Mouse (Mus musculus) kidney, embryonic 14.5 days (tissue): ENCODE results near the gene Stau1. TPM values are rescaled to one million over a fixed set of nuclear protein-coding genes. Genes with fewer than 3 reads are reported as not detected.

Experiments
- ATAC-seq: fragments of 200-750 bp; cut with Nextera tagmentation; 2 replicates; pipeline ENCODE4 v1.8.0; 2017; ENCODE audit warnings: moderate number of reproducible peaks, mild to moderate bottlenecking, moderate TSS enrichment, moderate library complexity; ENCODE audit not compliant: low FRiP score, low TSS enrichment
- H3K27ac ChIP-seq: fragments of 300-500 bp; sonication (generic); 2 replicates; pipeline ENCODE4 v1.5.1; 2014; ENCODE audit warnings: low read depth, mild to moderate bottlenecking, low read length, moderate library complexity, mixed read lengths
- H3K27me3 ChIP-seq: fragments of 300-500 bp; sonication (generic); 2 replicates; pipeline ENCODE4 v1.6.1; 2014; ENCODE audit warnings: mild to moderate bottlenecking, low read length; ENCODE audit not compliant: control insufficient read depth, insufficient read depth
- H3K36me3 ChIP-seq: fragments of 300-500 bp; sonication (generic); 2 replicates; pipeline ENCODE4 v1.6.1; 2014; ENCODE audit warnings: low read length, mixed read lengths; ENCODE audit not compliant: control insufficient read depth, insufficient read depth
- H3K4me1 ChIP-seq: fragments of 300-500 bp; sonication (generic); 2 replicates; pipeline ENCODE4 v1.6.1; 2014; ENCODE audit warnings: low read length, mixed read lengths; ENCODE audit not compliant: control insufficient read depth, insufficient read depth
- H3K4me2 ChIP-seq: fragments of 300-500 bp; sonication (generic); replicated peaks from 2 replicates; pipeline ENCODE4 v1.6.1; 2014; ENCODE audit warnings: low read depth, mild to moderate bottlenecking, low read length
- H3K4me3 ChIP-seq: fragments of 300-500 bp; sonication (generic); 2 replicates; pipeline ENCODE4 v1.5.1; 2014; ENCODE audit warnings: mild to moderate bottlenecking, low read length
- H3K9ac ChIP-seq: fragments of 300-500 bp; sonication (generic); 2 replicates; pipeline ENCODE4 v1.6.1; 2014; ENCODE audit warnings: low read depth, mild to moderate bottlenecking, low read length, moderate library complexity
- H3K9me3 ChIP-seq: fragments of 300-500 bp; sonication (generic); 2 replicates; pipeline ENCODE4 v1.6.1; 2016; ENCODE audit warnings: low read length; ENCODE audit not compliant: control insufficient read depth
- WGBS: fragments of 180-500 bp; shearing (Covaris S2); extraction: QIAGEN DNeasy Blood & Tissue Kit; methylation state at CpG from one replicate; pipeline ENCODE4 v1.1.7; 2014; 5-methylcytosine and 5-hydroxymethylcytosine counted together
- polyA plus RNA-seq: library from polyadenylated mRNA; unstranded; fragments of >200 nt; fragmentation: Nextera tagmentation; extraction: Ambion mirVana; gene quantifications from 2 replicates; pipeline ENCODE4 v1.2.1, GENCODE M21; 2014

Stau1 gene
- polyA plus RNA-seq, 1 experiment from 2014 or later = 81.7 TPM

GRCm38 (mm10) chr2:166945456-166945855 lies 50.6 kb downstream of the Stau1 start:
- ATAC-seq = peak; percentile 52; the same call in 1 of the 2 replicates
- 57% methylated on average over 4 of the region's 4 CpGs for WGBS
- H3K4me1 ChIP-seq = no peaks in the 10 kb centered on the region
- H3K4me2 ChIP-seq = no peak overlapping the region
- peaks cover 98% of the 10 kb centered on the region for H3K36me3 ChIP-seq
- H3K4me3 ChIP-seq = no peak overlapping the region
- H3K9ac ChIP-seq = no peak overlapping the region
- no peaks in the 10 kb centered on the region for H3K27me3 ChIP-seq
- no peaks in the 10 kb centered on the region for H3K9me3 ChIP-seq
- no peak overlapping the region for H3K27ac ChIP-seq

- whole genome bisulfite sequencing = 68% methylated on average over 1 of the region's 1 CpGs
- no peak overlapping the region for H3K9ac ChIP-seq
- no peaks in the 10 kb centered on the region for H3K27me3 ChIP-seq
- H3K4me2 ChIP-seq = no peak overlapping the region
- H3K36me3 ChIP-seq = peaks cover 94% of the 10 kb centered on the region
- no peaks in the 10 kb centered on the region for H3K9me3 ChIP-seq
- H3K4me1 ChIP-seq = no peaks in the 10 kb centered on the region
- H3K27ac ChIP-seq = no peak overlapping the region
- no peak for ATAC-seq
- no peak overlapping the region for H3K4me3 ChIP-seq
These were observed 51.8 kb downstream of the Stau1 start for GRCm38 (mm10) chr2:166944346-166944745.

GRCm38 (mm10) chr2:166943146-166943545 lies 53.0 kb downstream of the Stau1 start:
- no peaks in the 10 kb centered on the region for H3K27me3 ChIP-seq
- H3K4me2 ChIP-seq = no peak overlapping the region
- ATAC-seq = no peak
- H3K36me3 ChIP-seq = peaks cover 94% of the 10 kb centered on the region
- no peaks in the 10 kb centered on the region for H3K9me3 ChIP-seq
- 85% methylated on average over 2 of the region's 2 CpGs for WGBS
- H3K4me1 ChIP-seq = no peaks in the 10 kb centered on the region
- H3K9ac ChIP-seq = no peak overlapping the region
- H3K4me3 ChIP-seq = no peak overlapping the region
- H3K27ac ChIP-seq = no peak overlapping the region

GRCm38 (mm10) chr2:166936166-166936565 lies 59.9 kb downstream of the Stau1 start:
- H3K4me3 ChIP-seq = no peak overlapping the region
- no peak overlapping the region for H3K9ac ChIP-seq
- ATAC-seq = no peak
- WGBS = 93% methylated on average over 2 of the region's 2 CpGs
- H3K27me3 ChIP-seq = no peaks in the 10 kb centered on the region
- no peaks in the 10 kb centered on the region for H3K9me3 ChIP-seq
- peaks cover 90% of the 10 kb centered on the region for H3K36me3 ChIP-seq
- H3K4me2 ChIP-seq = no peak overlapping the region
- no peaks in the 10 kb centered on the region for H3K4me1 ChIP-seq
- no peak overlapping the region for H3K27ac ChIP-seq

- H3K9me3 ChIP-seq = no peaks in the 10 kb centered on the region
- ATAC-seq = no peak
- no peak overlapping the region for H3K9ac ChIP-seq
- no peak overlapping the region for H3K27ac ChIP-seq
- H3K36me3 ChIP-seq = peaks cover 90% of the 10 kb centered on the region
- H3K4me3 ChIP-seq = no peak overlapping the region
- H3K27me3 ChIP-seq = no peaks in the 10 kb centered on the region
- no peaks in the 10 kb centered on the region for H3K4me1 ChIP-seq
- 87% methylated on average over 7 of the region's 7 CpGs for WGBS
- H3K4me2 ChIP-seq = no peak overlapping the region
These were observed 60.5 kb downstream of the Stau1 start for GRCm38 (mm10) chr2:166935582-166935981.

GRCm38 (mm10) chr2:166934416-166934815 lies 61.7 kb downstream of the Stau1 start:
- Histone ChIP-seq H3K4me1 (no peaks in the 10 kb centered on the region), H3K4me3 (no peak overlapping the region), H3K27ac (no peak overlapping the region), H3K4me2 (no peak overlapping the region), H3K27me3 (no peaks in the 10 kb centered on the region), H3K9ac (no peak overlapping the region), H3K9me3 (no peaks in the 10 kb centered on the region), H3K36me3 (peaks cover 93% of the 10 kb centered on the region)
- ATAC-seq = no peak
- 90% methylated on average over 5 of the region's 5 CpGs for WGBS

GRCm38 (mm10) chr2:166933943-166934342 lies 62.2 kb downstream of the Stau1 start:
- 93% methylated on average over 6 of the region's 6 CpGs for WGBS

GRCm38 (mm10) chr2:166923971-166924370 lies 72.1 kb downstream of the Stau1 start:
- ATAC-seq = no peak
- Histone ChIP-seq H3K9ac (no peak overlapping the region), H3K36me3 (peaks cover 88% of the 10 kb centered on the region), H3K4me1 (no peaks in the 10 kb centered on the region), H3K9me3 (no peaks in the 10 kb centered on the region), H3K27me3 (no peaks in the 10 kb centered on the region), H3K4me2 (no peak overlapping the region), H3K4me3 (no peak overlapping the region), H3K27ac (no peak overlapping the region)
- 91% methylated on average over 2 of the region's 2 CpGs for WGBS

More at GRCm38 (mm10) chr2:166933943-166934342, 62.2 kb downstream of the Stau1 start:
- H3K4me1 ChIP-seq = no peaks in the 10 kb centered on the region
- H3K27ac ChIP-seq = no peak overlapping the region
- H3K4me2 ChIP-seq = no peak overlapping the region
- no peak overlapping the region for H3K4me3 ChIP-seq
- ATAC-seq = no peak
- no peaks in the 10 kb centered on the region for H3K9me3 ChIP-seq
- no peaks in the 10 kb centered on the region for H3K27me3 ChIP-seq
- peaks cover 93% of the 10 kb centered on the region for H3K36me3 ChIP-seq
- no peak overlapping the region for H3K9ac ChIP-seq

GRCm38 (mm10) chr2:166910536-166910935 lies 85.6 kb downstream of the Stau1 start:
- Histone ChIP-seq H3K27ac (no peak overlapping the region), H3K4me3 (no peak overlapping the region), H3K9me3 (no peaks in the 10 kb centered on the region), H3K27me3 (no peaks in the 10 kb centered on the region), H3K36me3 (peaks cover 10% of the 10 kb centered on the region), H3K4me2 (no peak overlapping the region), H3K4me1 (peaks cover 11% of the 10 kb centered on the region; the same call in 1 of the 2 replicates), H3K9ac (no peak overlapping the region)
- no peak for ATAC-seq
- WGBS = 90% methylated on average over 8 of the region's 8 CpGs
